Mouse (Mus musculus): ENCODE results near the gene Aym1.

Gene Aym1

DNA sequence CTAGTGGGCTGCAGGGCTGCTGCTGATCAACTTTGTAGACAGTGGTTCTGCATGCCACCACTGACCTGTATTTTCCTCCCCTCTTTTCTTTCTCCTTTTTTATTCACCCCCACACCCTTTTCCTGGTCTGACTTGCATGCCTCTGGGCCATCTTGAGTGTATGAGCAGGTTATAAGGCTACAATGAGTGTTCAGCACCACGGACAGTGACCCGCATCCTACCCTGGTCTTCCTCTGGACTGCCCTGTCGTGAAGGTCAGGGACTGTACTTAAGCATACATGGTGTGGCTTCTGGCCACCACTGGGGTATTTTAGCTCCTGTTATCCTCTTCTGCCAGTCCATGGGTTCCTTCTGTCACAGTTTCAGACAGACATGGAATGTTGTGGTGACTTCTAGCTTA is 50.3 kb downstream of the Aym1 start:
- peak; percentile 33 for DNase-seq (ENCODE audit: low spot score)
